Mouse (Mus musculus): ENCODE data around the gene Ncapd2. TPM values are rescaled to one million over a fixed set of nuclear protein-coding genes. Genes with fewer than 3 reads are reported as not detected.

The Ncapd2 gene
- polyA plus RNA-seq, 1 experiment from 2014 or later: 39.4 TPM

DNA sequence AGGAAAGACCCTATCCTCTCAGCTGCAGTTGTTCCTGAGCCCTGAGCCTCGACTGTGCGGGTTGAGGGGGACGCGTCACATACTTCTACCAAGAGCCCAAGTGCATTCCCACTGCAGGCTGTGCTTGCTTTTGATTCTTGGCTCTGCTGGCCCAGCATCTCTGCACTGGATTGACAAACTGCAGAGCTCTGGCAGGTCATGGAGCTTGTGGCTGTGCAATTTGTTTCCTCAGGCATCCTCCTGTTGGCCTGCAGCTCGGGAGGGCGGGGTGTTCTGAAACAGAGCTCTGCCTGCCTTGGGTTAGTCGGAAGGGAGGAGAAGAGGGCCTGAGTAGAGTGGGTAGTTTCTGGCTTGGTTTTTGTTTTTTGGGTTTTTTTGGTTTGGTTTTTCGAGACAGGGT, 49.1 kb downstream of the Ncapd2 start:
- H3K4me2 ChIP-seq (ENCODE audit: low read length): no peak overlapping the region
- no peak overlapping the region for H3K27ac ChIP-seq (ENCODE audit: low read length)
- H3K9ac ChIP-seq (ENCODE audit: low read depth, low read length): no peak overlapping the region
- no peak overlapping the region for H3K4me3 ChIP-seq (ENCODE audit: low read depth, low read length)
- ATAC-seq: no peak
- WGBS: 95% methylated on average over 8 of the region's 8 CpGs
- peaks cover 24% of the 10 kb centered on the region for H3K4me1 ChIP-seq (ENCODE audit: control insufficient read depth, insufficient read depth, low read length)
- no peaks in the 10 kb centered on the region for H3K9me3 ChIP-seq (replicated peaks; ENCODE audit: control insufficient read depth, low read length, poor library complexity, severe bottlenecking)
- H3K36me3 ChIP-seq (ENCODE audit: control insufficient read depth, insufficient read depth, low read length): peaks cover 30% of the 10 kb centered on the region
- H3K27me3 ChIP-seq (ENCODE audit: control insufficient read depth, insufficient read depth, low read depth, low read length): no peaks in the 10 kb centered on the region

DNA sequence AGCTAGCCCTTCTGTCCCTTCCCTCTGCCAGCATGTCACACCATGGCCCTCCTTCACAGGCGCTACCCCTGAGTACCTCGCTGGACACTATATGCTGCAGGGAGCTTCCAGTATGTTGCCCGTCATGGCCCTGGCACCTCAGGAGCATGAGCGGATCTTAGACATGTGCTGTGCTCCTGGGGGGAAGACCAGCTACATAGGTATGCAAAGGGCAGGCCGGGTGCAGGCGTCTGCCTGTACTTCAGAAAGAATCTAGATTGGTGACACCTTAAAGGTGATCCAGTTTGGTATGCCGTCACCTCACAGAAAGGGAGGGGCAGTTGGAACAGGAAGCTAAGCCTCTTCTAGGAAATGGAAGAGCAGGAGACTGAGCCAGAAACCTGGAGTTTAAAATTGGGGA, 51.8 kb downstream of the Ncapd2 start:
- Histone ChIP-seq H3K9me3 (replicated peaks; ENCODE audit: control insufficient read depth, low read length, poor library complexity, severe bottlenecking) (no peaks in the 10 kb centered on the region), H3K4me3 (ENCODE audit: low read depth, low read length) (no peak overlapping the region), H3K27ac (ENCODE audit: low read length) (no peak overlapping the region), H3K9ac (ENCODE audit: low read depth, low read length) (no peak overlapping the region), H3K4me1 (ENCODE audit: control insufficient read depth, insufficient read depth, low read length) (peaks cover 5% of the 10 kb centered on the region), H3K4me2 (ENCODE audit: low read length) (no peak overlapping the region), H3K36me3 (ENCODE audit: control insufficient read depth, insufficient read depth, low read length) (peaks cover 48% of the 10 kb centered on the region), H3K27me3 (ENCODE audit: control insufficient read depth, insufficient read depth, low read depth, low read length) (no peaks in the 10 kb centered on the region)
- 94% methylated on average over 7 of the region's 7 CpGs for WGBS
- no peak for ATAC-seq

DNA sequence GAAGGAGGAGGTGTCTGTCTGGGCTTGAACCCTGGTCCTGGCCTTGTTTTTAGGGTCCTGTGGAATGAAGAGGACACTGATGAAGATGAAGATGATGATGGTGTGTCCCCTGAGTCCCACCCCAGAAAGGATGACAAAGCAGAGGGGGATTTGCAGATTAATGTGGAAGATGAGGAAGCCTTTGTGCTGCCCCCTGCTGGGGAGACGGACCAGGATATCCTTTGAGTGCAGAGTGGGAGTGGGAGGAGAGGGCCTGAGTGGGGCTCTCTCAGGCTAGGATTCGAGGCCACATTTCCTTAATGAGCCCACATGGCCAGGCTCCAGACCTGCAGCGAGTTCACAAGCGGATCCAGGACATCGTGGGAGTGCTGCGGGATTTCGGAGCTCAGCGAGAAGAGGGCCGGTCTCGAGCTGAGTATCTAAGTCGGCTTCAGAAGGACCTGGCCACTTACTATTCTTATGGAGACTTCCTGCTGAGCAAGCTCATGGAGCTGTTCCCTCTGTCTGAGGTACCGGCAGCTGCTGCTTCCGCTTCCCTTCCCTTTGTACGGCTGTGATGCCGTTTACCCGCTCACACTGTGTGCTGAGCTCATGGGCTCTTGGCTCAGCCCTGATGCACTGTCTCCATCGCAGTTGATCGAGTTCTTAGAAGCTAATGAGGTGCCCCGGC, 54.4 kb downstream of the Ncapd2 start:
- H3K36me3 ChIP-seq (ENCODE audit: control insufficient read depth, insufficient read depth, low read length): peaks cover 55% of the 10 kb centered on the region
- no peak overlapping the region for H3K4me2 ChIP-seq (ENCODE audit: low read length)
- H3K9me3 ChIP-seq (replicated peaks; ENCODE audit: control insufficient read depth, low read length, poor library complexity, severe bottlenecking): no peaks in the 10 kb centered on the region
- H3K4me3 ChIP-seq (ENCODE audit: low read depth, low read length): no peak overlapping the region
- ATAC-seq: no peak
- no peak overlapping the region for H3K27ac ChIP-seq (ENCODE audit: low read length)
- peaks cover 13% of the 10 kb centered on the region for H3K4me1 ChIP-seq (ENCODE audit: control insufficient read depth, insufficient read depth, low read length)
- no peaks in the 10 kb centered on the region for H3K27me3 ChIP-seq (ENCODE audit: control insufficient read depth, insufficient read depth, low read depth, low read length)
- no peak overlapping the region for H3K9ac ChIP-seq (ENCODE audit: low read depth, low read length)
- WGBS: 87% methylated on average over 19 of the region's 19 CpGs

DNA sequence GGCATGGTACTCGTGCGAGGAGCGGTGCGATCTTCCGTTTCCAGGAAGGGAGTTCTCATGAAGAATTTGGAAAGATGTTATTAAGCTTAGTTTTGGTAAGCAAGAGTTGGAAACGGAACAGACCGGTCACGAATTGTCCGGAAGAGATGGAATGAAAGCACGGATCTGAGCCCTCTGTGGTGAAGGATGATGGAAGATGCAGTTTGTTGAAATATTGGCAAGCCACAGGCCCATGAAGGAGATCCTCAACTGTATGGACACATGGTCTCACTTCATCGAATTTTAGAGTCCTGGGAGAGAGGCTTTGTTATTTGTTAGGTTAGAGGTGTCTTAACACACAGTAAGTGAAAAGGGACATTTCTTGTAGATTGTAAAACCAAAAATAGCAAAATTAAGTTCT, 59.0 kb downstream of the Ncapd2 start:
- H3K27me3 ChIP-seq (ENCODE audit: control insufficient read depth, insufficient read depth, low read depth, low read length): no peaks in the 10 kb centered on the region
- H3K4me2 ChIP-seq (ENCODE audit: low read length): peak overlapping the region; percentile 90
- peaks cover 43% of the 10 kb centered on the region for H3K36me3 ChIP-seq (ENCODE audit: control insufficient read depth, insufficient read depth, low read length)
- H3K9ac ChIP-seq (ENCODE audit: low read depth, low read length): peak overlapping the region; percentile 77
- peak overlapping the region; percentile 83 for H3K4me3 ChIP-seq (ENCODE audit: low read depth, low read length)
- H3K9me3 ChIP-seq (replicated peaks; ENCODE audit: control insufficient read depth, low read length, poor library complexity, severe bottlenecking): no peaks in the 10 kb centered on the region
- ATAC-seq: no peak
- H3K27ac ChIP-seq (ENCODE audit: low read length): no peak overlapping the region
- 9% methylated on average over 11 of the region's 11 CpGs for WGBS
- H3K4me1 ChIP-seq (ENCODE audit: control insufficient read depth, insufficient read depth, low read length): peaks cover 16% of the 10 kb centered on the region

DNA sequence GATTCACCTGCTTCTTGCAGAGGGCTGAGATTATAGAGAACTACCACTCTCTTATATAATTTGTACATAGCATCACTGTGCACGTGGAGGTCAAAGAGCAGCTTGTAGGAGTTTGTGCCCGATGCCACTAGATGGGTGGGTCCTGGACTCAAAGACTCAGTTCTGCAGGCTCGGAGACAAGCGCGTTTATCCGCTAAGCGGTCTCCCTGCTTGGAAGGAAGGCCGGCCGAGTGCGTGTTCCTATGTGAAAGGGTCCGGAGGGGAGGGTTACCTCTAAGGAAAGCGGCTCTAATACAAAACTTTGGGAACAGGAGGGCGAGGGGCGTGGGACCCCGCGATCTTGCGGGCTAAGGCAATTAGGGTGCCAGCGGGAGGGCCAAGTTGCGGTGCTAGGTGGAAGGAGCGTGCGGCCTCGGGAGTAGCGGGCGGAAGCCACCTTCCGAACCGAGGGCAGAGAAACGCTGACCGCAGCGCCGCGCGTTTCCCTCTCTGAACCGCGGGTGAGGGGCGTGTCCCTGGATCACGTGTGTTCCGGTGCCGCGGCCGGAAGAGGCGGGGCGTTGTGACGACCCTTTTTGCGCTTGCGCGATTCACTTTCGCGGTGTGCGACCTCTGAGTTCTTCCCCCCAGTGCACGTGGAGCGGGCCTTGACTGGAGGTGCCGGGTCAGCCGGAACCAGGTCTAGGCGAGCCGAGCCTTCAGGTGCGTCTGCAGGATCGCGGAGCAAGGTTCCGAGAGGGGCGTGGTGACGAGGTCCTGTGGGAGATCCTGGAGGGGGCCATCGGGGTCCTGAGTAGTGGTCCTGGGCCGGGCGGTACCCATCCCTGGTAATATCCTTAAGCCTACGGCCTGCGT, 60.0 kb downstream of the Ncapd2 start, which contains the start of gene Nop2:
Gene Nop2, plus strand, starts transcription at position 608 of the 855 bp plus-strand sequence.
- under 1% methylated on average over 66 of the region's 66 CpGs for WGBS
- H3K27ac ChIP-seq (ENCODE audit: low read length): peak within 1 kb of the TSS; percentile 85
- H3K36me3 ChIP-seq (ENCODE audit: control insufficient read depth, insufficient read depth, low read length): peaks cover 38% of the 10 kb centered on the region
- H3K4me1 ChIP-seq (ENCODE audit: control insufficient read depth, insufficient read depth, low read length): peaks cover 16% of the 10 kb centered on the region
- peak within 1 kb of the TSS; percentile 83 for H3K4me3 ChIP-seq (ENCODE audit: low read depth, low read length)
- peak; percentile 94 for ATAC-seq
- H3K9me3 ChIP-seq (replicated peaks; ENCODE audit: control insufficient read depth, low read length, poor library complexity, severe bottlenecking): no peaks in the 10 kb centered on the region
- H3K9ac ChIP-seq (ENCODE audit: low read depth, low read length): peak within 1 kb of the TSS; percentile 77
- peak within 1 kb of the TSS; percentile 90 for H3K4me2 ChIP-seq (ENCODE audit: low read length)
- H3K27me3 ChIP-seq (ENCODE audit: control insufficient read depth, insufficient read depth, low read depth, low read length): no peaks in the 10 kb centered on the region

DNA sequence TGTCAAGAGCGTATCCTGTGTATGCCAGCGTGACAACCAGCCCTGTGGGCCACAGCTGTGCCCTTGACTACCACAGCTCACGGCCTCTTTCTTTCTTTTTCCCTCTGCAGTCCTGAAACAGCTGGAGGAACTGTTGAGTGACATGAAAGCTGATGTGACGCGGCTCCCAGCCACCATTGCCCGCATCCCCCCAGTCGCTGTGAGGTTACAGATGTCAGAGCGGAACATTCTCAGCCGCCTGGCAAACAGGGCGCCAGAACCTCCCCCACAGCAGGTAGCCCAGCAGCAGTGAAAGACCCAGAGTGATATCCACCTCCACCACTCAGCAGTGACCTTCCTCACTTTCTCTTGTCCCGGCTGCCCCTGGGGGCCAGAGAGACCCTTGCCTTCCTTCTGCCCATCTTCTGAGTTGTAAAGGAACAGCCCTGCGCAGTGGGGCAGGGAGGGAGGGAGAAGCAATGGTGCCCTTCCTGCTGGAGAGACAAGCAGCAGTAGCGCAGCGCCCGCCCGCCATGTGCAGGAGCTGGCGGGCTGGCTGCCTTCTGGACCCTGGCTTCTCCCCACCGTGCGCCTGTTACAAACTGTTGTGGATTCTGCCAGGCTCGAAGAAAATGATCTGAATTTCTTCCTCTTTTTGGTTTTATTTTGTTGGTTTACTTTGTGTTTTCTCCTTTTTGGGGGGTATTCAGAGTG, 61.6 kb downstream of the Ncapd2 start:
- no peak overlapping the region for H3K9ac ChIP-seq (ENCODE audit: low read depth, low read length)
- H3K27ac ChIP-seq (ENCODE audit: low read length): no peak overlapping the region
- H3K36me3 ChIP-seq (ENCODE audit: control insufficient read depth, insufficient read depth, low read length): peaks cover 36% of the 10 kb centered on the region
- no peaks in the 10 kb centered on the region for H3K9me3 ChIP-seq (replicated peaks; ENCODE audit: control insufficient read depth, low read length, poor library complexity, severe bottlenecking)
- H3K4me3 ChIP-seq (ENCODE audit: low read depth, low read length): no peak overlapping the region
- 89% methylated on average over 20 of the region's 20 CpGs for WGBS
- no peaks in the 10 kb centered on the region for H3K27me3 ChIP-seq (ENCODE audit: control insufficient read depth, insufficient read depth, low read depth, low read length)
- no peak overlapping the region for H3K4me2 ChIP-seq (ENCODE audit: low read length)
- peaks cover 16% of the 10 kb centered on the region for H3K4me1 ChIP-seq (ENCODE audit: control insufficient read depth, insufficient read depth, low read length)
- ATAC-seq: no peak

DNA sequence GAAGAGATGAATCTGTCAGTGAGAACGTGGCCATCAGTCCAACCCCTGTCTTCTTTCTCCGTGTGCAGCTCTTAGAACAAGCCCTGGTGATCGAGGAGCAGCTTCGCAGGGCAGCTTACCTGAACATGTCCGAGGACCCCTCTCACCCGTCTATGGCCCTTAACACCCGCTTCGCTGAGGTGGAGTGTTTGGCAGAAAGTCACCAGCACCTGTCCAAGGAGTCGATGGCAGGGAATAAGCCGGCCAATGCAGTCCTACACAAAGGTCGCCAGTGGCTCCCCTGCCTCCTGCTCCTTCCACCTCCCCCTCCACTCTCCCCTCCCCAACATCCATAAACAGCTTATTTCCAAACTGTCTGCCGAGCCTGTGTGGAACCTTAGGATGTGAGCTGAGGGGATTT, 62.8 kb downstream of the Ncapd2 start:
- no peaks in the 10 kb centered on the region for H3K9me3 ChIP-seq (replicated peaks; ENCODE audit: control insufficient read depth, low read length, poor library complexity, severe bottlenecking)
- no peaks in the 10 kb centered on the region for H3K27me3 ChIP-seq (ENCODE audit: control insufficient read depth, insufficient read depth, low read depth, low read length)
- no peak for ATAC-seq
- peaks cover 35% of the 10 kb centered on the region for H3K36me3 ChIP-seq (ENCODE audit: control insufficient read depth, insufficient read depth, low read length)
- H3K27ac ChIP-seq (ENCODE audit: low read length): no peak overlapping the region
- WGBS: 91% methylated on average over 12 of the region's 12 CpGs
- peaks cover 16% of the 10 kb centered on the region for H3K4me1 ChIP-seq (ENCODE audit: control insufficient read depth, insufficient read depth, low read length)
- H3K4me2 ChIP-seq (ENCODE audit: low read length): no peak overlapping the region
- no peak overlapping the region for H3K4me3 ChIP-seq (ENCODE audit: low read depth, low read length)
- H3K9ac ChIP-seq (ENCODE audit: low read depth, low read length): no peak overlapping the region

DNA sequence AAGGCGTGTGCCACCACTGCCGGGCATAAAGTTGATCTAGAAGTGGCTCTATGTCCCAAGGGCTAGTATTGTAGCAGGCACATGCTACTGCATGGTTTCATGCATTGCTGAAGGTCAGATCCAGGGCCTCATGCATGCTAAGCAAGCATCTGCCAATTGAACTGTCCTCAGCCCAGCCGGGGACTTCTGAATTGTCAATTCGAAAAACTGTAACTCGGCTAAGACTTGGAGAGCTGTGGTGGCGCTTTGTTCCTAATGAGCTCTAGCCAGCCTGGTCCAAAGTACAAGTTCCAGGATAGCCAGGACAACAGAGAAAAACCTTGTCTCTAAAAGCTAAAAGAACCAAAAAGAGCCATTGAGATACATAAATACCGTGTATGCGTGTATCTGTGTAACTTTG, 72.1 kb downstream of the Ncapd2 start:
- H3K27ac ChIP-seq (ENCODE audit: low read length): no peak overlapping the region
- no peaks in the 10 kb centered on the region for H3K4me1 ChIP-seq (ENCODE audit: control insufficient read depth, insufficient read depth, low read length)
- peaks cover 54% of the 10 kb centered on the region for H3K36me3 ChIP-seq (ENCODE audit: control insufficient read depth, insufficient read depth, low read length)
- H3K9ac ChIP-seq (ENCODE audit: low read depth, low read length): no peak overlapping the region
- 90% methylated on average over 8 of the region's 8 CpGs for WGBS
- H3K9me3 ChIP-seq (replicated peaks; ENCODE audit: control insufficient read depth, low read length, poor library complexity, severe bottlenecking): no peaks in the 10 kb centered on the region
- no peak overlapping the region for H3K4me2 ChIP-seq (ENCODE audit: low read length)
- ATAC-seq: no peak
- H3K27me3 ChIP-seq (ENCODE audit: control insufficient read depth, insufficient read depth, low read depth, low read length): no peaks in the 10 kb centered on the region
- H3K4me3 ChIP-seq (ENCODE audit: low read depth, low read length): no peak overlapping the region
